ENCODE assay signal across 9 mouse cellular contexts in genomic region chr8:120339743-120340142, GRCm38 (mm10).
A peak's percentile ranks its signal among the peaks of the same experiment; 100 is the strongest.
DNase-seq lines count a peak whose midpoint lies in the region; ATAC-seq lines count a peak whose summit lies in the region.
"Had no signal": no experiment of that assay in that cellular context is flagged by ENCODE, and none has a peak within 500 bp of the region (broad histone marks: within the 10 kb centered on the region; RNA-seq: fewer than 3 reads in every experiment).

No protein-coding gene starts in this region.

- H3K36me3 ChIP-seq in midbrain, embryonic 10.5 days: no peaks in the 10 kb centered on the region
- no peaks in the 10 kb centered on the region for H3K36me3 ChIP-seq in midbrain, embryonic 11.5 days (ENCODE audit: control insufficient read depth, insufficient read depth, low read length)
- H3K36me3 ChIP-seq in midbrain, embryonic 14.5 days (ENCODE audit: control insufficient read depth, insufficient read depth, low read length): no peaks in the 10 kb centered on the region
- H3K36me3 ChIP-seq: limb, embryonic 15.5 days had no signal

- WGBS in midbrain, embryonic 10.5 days: 63% methylated on average over 8 of the region's 8 CpGs
- 63% methylated on average over 7 of the region's 8 CpGs for WGBS in midbrain, embryonic 11.5 days
- 35% methylated on average over 7 of the region's 8 CpGs for WGBS in midbrain, embryonic 14.5 days

- no peak overlapping the region for H3K4me3 ChIP-seq in midbrain, embryonic 10.5 days
- H3K4me3 ChIP-seq in midbrain, embryonic 11.5 days (ENCODE audit: low read depth, low read length): no peak overlapping the region
- H3K4me3 ChIP-seq in midbrain, embryonic 14.5 days (replicated peaks; ENCODE audit: low read depth, low read length): no peak overlapping the region
- H3K4me3 ChIP-seq: limb, embryonic 15.5 days had no signal

- H3K27ac ChIP-seq in midbrain, embryonic 10.5 days (replicated peaks): peak overlapping the region; percentile 95
- H3K27ac ChIP-seq in midbrain, embryonic 11.5 days (ENCODE audit: low read depth, low read length): no peak overlapping the region
- peak overlapping the region; percentile 14; the same call in 1 of the 2 replicates for H3K27ac ChIP-seq in midbrain, embryonic 14.5 days (replicated peaks; ENCODE audit: low read depth, low read length)
- H3K27ac ChIP-seq: limb, embryonic 15.5 days had no signal

- ATAC-seq in midbrain, embryonic 11.5 days (ENCODE audit: low FRiP score): no peak
- ATAC-seq in midbrain, embryonic 14.5 days (ENCODE audit: low FRiP score, low TSS enrichment): no peak

- H3K4me2 ChIP-seq in midbrain, embryonic 11.5 days: no peak overlapping the region
- no peak overlapping the region for H3K4me2 ChIP-seq in midbrain, embryonic 14.5 days (ENCODE audit: low read length)
- H3K4me2 ChIP-seq: limb, embryonic 15.5 days had no signal

- peaks cover 38% of the 10 kb centered on the region for H3K27me3 ChIP-seq in midbrain, embryonic 10.5 days (ENCODE audit: low read depth, poor library complexity, severe bottlenecking)
- H3K27me3 ChIP-seq in midbrain, embryonic 11.5 days (ENCODE audit: control insufficient read depth, insufficient read depth, low read length): no peaks in the 10 kb centered on the region
- no peaks in the 10 kb centered on the region for H3K27me3 ChIP-seq in midbrain, embryonic 14.5 days (ENCODE audit: control insufficient read depth, insufficient read depth, low read length)
- H3K27me3 ChIP-seq: limb, embryonic 15.5 days had no signal

- no peak overlapping the region for H3K9ac ChIP-seq in midbrain, embryonic 11.5 days (ENCODE audit: low read length)
- H3K9ac ChIP-seq in midbrain, embryonic 14.5 days (replicated peaks; ENCODE audit: low read length): no peak overlapping the region
- H3K9ac ChIP-seq: limb, embryonic 15.5 days had no signal

- peaks cover 100% of the 10 kb centered on the region for H3K4me1 ChIP-seq in midbrain, embryonic 10.5 days
- peaks cover 52% of the 10 kb centered on the region for H3K4me1 ChIP-seq in midbrain, embryonic 11.5 days (ENCODE audit: control insufficient read depth, insufficient read depth, low read length)
- peaks cover 58% of the 10 kb centered on the region for H3K4me1 ChIP-seq in midbrain, embryonic 14.5 days (ENCODE audit: control insufficient read depth, insufficient read depth, low read length)

- no peaks in the 10 kb centered on the region; the same call in 1 of the 2 replicates for H3K9me3 ChIP-seq in midbrain, embryonic 10.5 days (replicated peaks)
- H3K9me3 ChIP-seq in midbrain, embryonic 11.5 days (ENCODE audit: control insufficient read depth, low read length): no peaks in the 10 kb centered on the region
- no peaks in the 10 kb centered on the region for H3K9me3 ChIP-seq in midbrain, embryonic 14.5 days (ENCODE audit: control insufficient read depth, low read length)
- H3K9me3 ChIP-seq: limb, embryonic 15.5 days had no signal

- peak; percentile 75 to 82 for DNase-seq in cerebellum, postnatal 10 days
- no peak for DNase-seq in cerebellum, adult 9-10 months
- no peak for DNase-seq in midbrain, embryonic 10.5 days (ENCODE audit: low spot score)
- no peak for DNase-seq in midbrain, embryonic 11.5 days (ENCODE audit: low spot score, missing footprints)
- DNase-seq in heart, postnatal 4 days: peak; percentile 72
- no peak for DNase-seq in midbrain, embryonic 14.5 days
- no peak for DNase-seq in embryo, embryonic 9.5 days (ENCODE audit: extremely low spot score)
- DNase-seq in layer of hippocampus, adult 18-20 months (ENCODE audit: low spot score in 2 of 2): no peak

Comparison
In these comparisons a context has a peak if more than half of its experiments do, and no peak if none do; other contexts are left out.
1. DNase-seq: peak in cerebellum, postnatal 10 days (2 of 2) and heart, postnatal 4 days (single experiment); none in cerebellum, adult 9-10 months (single experiment), midbrain, embryonic 10.5 days (single experiment), midbrain, embryonic 11.5 days (single experiment), midbrain, embryonic 14.5 days (single experiment), embryo, embryonic 9.5 days (single experiment) and layer of hippocampus, adult 18-20 months (0 of 2).